Mouse (Mus musculus): Measurements from ENCODE around the gene C1ql4.
A peak's percentile ranks its signal among the peaks of the same experiment; 100 is the strongest.
"Not testable (repeated sequence)": the region's sequence is repeated elsewhere in the genome, so short reads cannot be mapped to it uniquely, and the experiment has no call there.

C1ql4 gene

GRCm38 (mm10) chr15:99076011-99076410 lies 11.6 kb downstream of the C1ql4 start:
- not testable (repeated sequence) for DNase-seq (ENCODE audit: extremely low spot score, low read depth, low spot score)

GRCm38 (mm10) chr15:99074600-99075333 lies 12.8 kb downstream of the C1ql4 start:
- DNase-seq (ENCODE audit: extremely low spot score, low read depth, low spot score), result peak; percentile 96

- no peak for DNase-seq (ENCODE audit: extremely low spot score, low read depth, low spot score)
Observed at GRCm38 (mm10) chr15:99074019-99074599, 13.5 kb downstream of the C1ql4 start, which contains the start of gene Troap. Gene Troap (plus strand): TSS chr15:99074575.

GRCm38 (mm10) chr15:99071988-99072387 lies 15.6 kb downstream of the C1ql4 start:
- no peak for DNase-seq (ENCODE audit: extremely low spot score, low read depth, low spot score)

- no peak for DNase-seq (ENCODE audit: extremely low spot score, low read depth, low spot score)
Observed at GRCm38 (mm10) chr15:99065557-99066165, 22.0 kb downstream of the C1ql4 start.

GRCm38 (mm10) chr15:99056332-99056731 lies 31.3 kb downstream of the C1ql4 start:
- DNase-seq (ENCODE audit: extremely low spot score, low read depth, low spot score), result peak; percentile 24

GRCm38 (mm10) chr15:99055511-99055961 lies 32.1 kb downstream of the C1ql4 start:
- DNase-seq (ENCODE audit: extremely low spot score, low read depth, low spot score), result no peak

GRCm38 (mm10) chr15:99055040-99055439 lies 32.6 kb downstream of the C1ql4 start, which contains the start of gene Prph:
Gene Prph (plus strand): TSS chr15:99055174.
- DNase-seq (ENCODE audit: extremely low spot score, low read depth, low spot score), result no peak

GRCm38 (mm10) chr15:99053373-99053772 lies 34.2 kb downstream of the C1ql4 start:
- no peak for DNase-seq (ENCODE audit: extremely low spot score, low read depth, low spot score)

- DNase-seq (ENCODE audit: extremely low spot score, low read depth, low spot score), result peak; percentile 72
Observed at GRCm38 (mm10) chr15:99049473-99050253, 38.0 kb downstream of the C1ql4 start.

- not testable (repeated sequence) for DNase-seq (ENCODE audit: extremely low spot score, low read depth, low spot score)
Observed at GRCm38 (mm10) chr15:99045734-99046133, 41.9 kb downstream of the C1ql4 start.

- DNase-seq (ENCODE audit: extremely low spot score, low read depth, low spot score), result no peak
Observed at GRCm38 (mm10) chr15:99044854-99045253, 42.8 kb downstream of the C1ql4 start.

- DNase-seq (ENCODE audit: extremely low spot score, low read depth, low spot score), result no peak
Observed at GRCm38 (mm10) chr15:99042334-99042733, 45.3 kb downstream of the C1ql4 start.

- no peak for DNase-seq (ENCODE audit: extremely low spot score, low read depth, low spot score)
Observed at GRCm38 (mm10) chr15:99040920-99041856, 46.4 kb downstream of the C1ql4 start.

- DNase-seq (ENCODE audit: extremely low spot score, low read depth, low spot score), result no peak
Observed at GRCm38 (mm10) chr15:99039996-99040919, 47.4 kb downstream of the C1ql4 start.

- no peak for DNase-seq (ENCODE audit: extremely low spot score, low read depth, low spot score)
Observed at GRCm38 (mm10) chr15:99039306-99039705, 48.3 kb downstream of the C1ql4 start.

- DNase-seq (ENCODE audit: extremely low spot score, low read depth, low spot score), result no peak
Observed at GRCm38 (mm10) chr15:99038797-99039196, 48.8 kb downstream of the C1ql4 start.

- DNase-seq (ENCODE audit: extremely low spot score, low read depth, low spot score), result no peak
Observed at GRCm38 (mm10) chr15:99038025-99038424, 49.6 kb downstream of the C1ql4 start.
